Mouse (Mus musculus) embryonic facial prominence, embryonic 14.5 days (tissue): Measurements from ENCODE around the gene Ppp1r21. TPM values are rescaled to one million over a fixed set of nuclear protein-coding genes. Genes with fewer than 3 reads are reported as not detected.

Experiments
- ATAC-seq: fragments of 200-750 bp; cut with Nextera tagmentation; 2 replicates; pipeline ENCODE4 v1.8.0; 2017; ENCODE audit warnings: low read depth, moderate number of reproducible peaks, moderate TSS enrichment
- DNase-seq: peaks from one replicate; pipeline ENCODE4 v3.0.0-alpha.2; 2015; ENCODE audit warnings: low spot score
- H3K27ac ChIP-seq: fragments of 300-500 bp; sonication (generic); replicated peaks from 2 replicates; pipeline ENCODE4 v1.5.1; 2014; ENCODE audit warnings: low read depth, mild to moderate bottlenecking, low read length, moderate library complexity
- H3K27me3 ChIP-seq: fragments of 300-500 bp; sonication (generic); replicated peaks from 2 replicates; pipeline ENCODE4 v1.6.1; 2014; ENCODE audit warnings: low read length; ENCODE audit not compliant: control insufficient read depth, insufficient read depth
- H3K36me3 ChIP-seq: fragments of 300-500 bp; sonication (generic); 2 replicates; pipeline ENCODE4 v1.6.1; 2014; ENCODE audit warnings: low read length, mixed read lengths; ENCODE audit not compliant: control insufficient read depth, insufficient read depth
- H3K4me1 ChIP-seq: fragments of 300-500 bp; sonication (generic); 2 replicates; pipeline ENCODE4 v1.6.1; 2014; ENCODE audit warnings: antibody characterized with exemption, low read length; ENCODE audit not compliant: control insufficient read depth, insufficient read depth
- H3K4me2 ChIP-seq: fragments of 300-500 bp; sonication (generic); 2 replicates; pipeline ENCODE4 v1.6.1; 2014; ENCODE audit warnings: low read depth, mild to moderate bottlenecking, low read length, moderate library complexity, mixed read lengths
- H3K4me3 ChIP-seq: fragments of 300-500 bp; sonication (generic); 2 replicates; pipeline ENCODE4 v1.5.1; 2014; ENCODE audit warnings: low read depth, mild to moderate bottlenecking, low read length
- H3K9ac ChIP-seq: fragments of 300-500 bp; sonication (generic); 2 replicates; pipeline ENCODE4 v1.6.1; 2014; ENCODE audit warnings: low read depth, mild to moderate bottlenecking, low read length, moderate library complexity, mixed read lengths
- H3K9me3 ChIP-seq: fragments of 300-500 bp; sonication (generic); 2 replicates; pipeline ENCODE4 v1.6.1; 2016; ENCODE audit warnings: low read length; ENCODE audit not compliant: control insufficient read depth
- WGBS: fragments of 180-500 bp; shearing (Covaris S2); extraction: QIAGEN DNeasy Blood & Tissue Kit; methylation state at CpG from one replicate; pipeline ENCODE4 v1.1.7; 2014; 5-methylcytosine and 5-hydroxymethylcytosine counted together
- polyA plus RNA-seq: library from polyadenylated mRNA; unstranded; fragments of >200 nt; fragmentation: Nextera tagmentation; extraction: Ambion mirVana; gene quantifications from 2 replicates; pipeline ENCODE4 v1.2.1, GENCODE M21; 2014

Ppp1r21 gene
- polyA plus RNA-seq, 1 experiment from 2014 or later = 23.5 TPM

- Histone ChIP-seq H3K27me3 (no peaks in the 10 kb centered on the region), H3K4me2 (peak overlapping the region; percentile 44; the same call in 1 of the 2 replicates), H3K9me3 (no peaks in the 10 kb centered on the region), H3K9ac (no peak overlapping the region), H3K4me3 (no peak overlapping the region), H3K27ac (peak overlapping the region; percentile 96), H3K36me3 (no peaks in the 10 kb centered on the region), H3K4me1 (peaks cover 66% of the 10 kb centered on the region)
- DNase-seq (peak; percentile 91), ATAC-seq (peak; percentile 34)
- 29% methylated on average over 10 of the region's 10 CpGs for WGBS
Measured at GRCm38 (mm10) chr17:88628676-88629380, 98.9 kb downstream of the Ppp1r21 start.

GRCm38 (mm10) chr17:88629381-88629759, 99.5 kb downstream of the Ppp1r21 start:
- Histone ChIP-seq H3K27me3 (no peaks in the 10 kb centered on the region), H3K27ac (peak overlapping the region; percentile 96), H3K36me3 (no peaks in the 10 kb centered on the region), H3K9ac (peak overlapping the region; percentile 50), H3K9me3 (no peaks in the 10 kb centered on the region), H3K4me2 (peak overlapping the region; percentile 44), H3K4me1 (peaks cover 66% of the 10 kb centered on the region), H3K4me3 (0 out of 2 replicates have a peak overlapping the region, but pooled peaks have one; percentile 3)
- ATAC-seq = peak; percentile 49
- DNase-seq = peak; percentile 89
- WGBS = 14% methylated on average over 4 of the region's 4 CpGs

- peaks cover 1% of the 10 kb centered on the region for H3K36me3 ChIP-seq
Measured at GRCm38 (mm10) chr17:88629931-88630553, 100.1 kb downstream of the Ppp1r21 start.

DNA sequence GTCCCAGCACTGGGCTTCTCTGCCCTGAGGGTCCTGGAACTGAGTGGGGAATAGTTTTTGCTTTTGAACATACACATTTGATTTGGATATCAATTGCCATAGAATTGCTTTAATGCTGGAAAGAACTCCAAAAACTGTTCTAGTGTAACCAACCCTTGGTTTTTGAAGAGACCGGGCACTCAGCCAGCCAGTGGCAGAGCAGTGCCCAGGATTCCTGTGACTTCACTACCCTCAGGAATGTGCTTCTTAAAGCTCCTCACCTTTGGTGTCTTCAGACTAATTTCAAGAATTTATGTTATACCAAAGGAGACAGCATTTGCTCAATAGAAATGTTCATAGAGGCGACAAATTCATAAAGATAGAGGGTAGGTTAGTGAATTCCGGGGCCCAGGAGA, 100.6 kb downstream of the Ppp1r21 start:
- no peaks in the 10 kb centered on the region for H3K9me3 ChIP-seq
- no peak overlapping the region for H3K4me3 ChIP-seq
- DNase-seq = peak; percentile 82
- H3K9ac ChIP-seq = no peak overlapping the region
- H3K36me3 ChIP-seq = peaks cover 6% of the 10 kb centered on the region
- no peaks in the 10 kb centered on the region for H3K27me3 ChIP-seq
- H3K27ac ChIP-seq = peak overlapping the region; percentile 96
- peaks cover 63% of the 10 kb centered on the region for H3K4me1 ChIP-seq
- WGBS = 40% methylated on average over 3 of the region's 3 CpGs
- H3K4me2 ChIP-seq = peak overlapping the region; percentile 44; the same call in 1 of the 2 replicates
- peak; percentile 20 for ATAC-seq

More at GRCm38 (mm10) chr17:88629931-88630553, 100.1 kb downstream of the Ppp1r21 start:
- WGBS = 21% methylated on average over 11 of the region's 11 CpGs
- DNase-seq = peak; percentile 90
- Histone ChIP-seq H3K4me3 (no peak overlapping the region), H3K4me2 (peak overlapping the region; percentile 44), H3K9me3 (no peaks in the 10 kb centered on the region), H3K9ac (peak overlapping the region; percentile 50), H3K27ac (peak overlapping the region; percentile 96), H3K27me3 (no peaks in the 10 kb centered on the region), H3K4me1 (peaks cover 66% of the 10 kb centered on the region)
- ATAC-seq = peak; percentile 62

DNA sequence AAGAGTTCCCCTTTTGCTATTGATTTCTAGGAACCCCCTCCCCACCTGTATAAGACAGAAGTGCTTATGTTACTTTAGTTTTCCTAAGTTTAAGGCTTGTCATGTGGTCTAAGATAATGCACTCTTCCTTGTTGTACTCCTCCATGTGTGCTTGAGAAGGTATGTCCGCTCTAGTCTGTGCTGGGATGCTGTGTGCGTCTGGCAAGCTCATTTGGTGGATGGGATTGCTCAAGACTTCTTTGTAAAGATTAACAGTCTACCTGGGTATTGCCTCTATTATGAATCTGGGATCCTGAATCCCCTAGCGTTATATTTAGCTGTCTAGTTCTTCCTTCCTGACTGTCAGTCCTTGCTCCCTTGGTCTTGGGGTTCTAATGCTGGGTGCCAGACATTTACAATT, 102.7 kb downstream of the Ppp1r21 start:
- no peak for ATAC-seq

DNA sequence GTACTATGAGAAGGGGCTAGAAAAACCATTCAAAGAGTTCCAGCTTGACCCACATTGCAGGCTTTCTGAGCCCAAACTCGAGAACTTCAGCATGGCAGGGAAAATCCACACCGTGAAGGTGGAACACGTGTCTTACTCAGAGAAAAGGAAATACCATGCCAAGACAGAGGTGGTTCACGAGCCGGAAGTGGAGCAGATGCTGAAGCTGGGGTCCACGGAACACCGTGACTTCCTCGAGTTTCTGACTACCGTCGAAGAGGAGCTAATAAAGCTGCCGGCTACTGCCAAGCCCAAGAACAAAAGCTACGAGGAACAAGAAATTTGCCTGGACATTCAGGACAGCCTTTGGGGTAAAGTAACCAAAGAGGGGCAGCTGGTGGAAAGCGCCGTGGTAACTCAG, 106.2 kb downstream of the Ppp1r21 start:
- no peak overlapping the region for H3K4me2 ChIP-seq
- DNase-seq (no peak), ATAC-seq (no peak)
- peaks cover 31% of the 10 kb centered on the region for H3K36me3 ChIP-seq
- no peaks in the 10 kb centered on the region for H3K27me3 ChIP-seq
- H3K9ac ChIP-seq = no peak overlapping the region
- WGBS = 64% methylated on average over 14 of the region's 14 CpGs
- no peaks in the 10 kb centered on the region for H3K9me3 ChIP-seq
- peaks cover 11% of the 10 kb centered on the region; the same call in 1 of the 2 replicates for H3K4me1 ChIP-seq
- no peak overlapping the region for H3K27ac ChIP-seq
- no peak overlapping the region for H3K4me3 ChIP-seq

More for the DNA sequence above, 102.7 kb downstream of the Ppp1r21 start:
- Histone ChIP-seq H3K36me3 (peaks cover 20% of the 10 kb centered on the region), H3K27ac (no peak overlapping the region), H3K9ac (no peak overlapping the region), H3K4me1 (peaks cover 42% of the 10 kb centered on the region), H3K4me3 (no peak overlapping the region), H3K9me3 (no peaks in the 10 kb centered on the region), H3K27me3 (no peaks in the 10 kb centered on the region), H3K4me2 (no peak overlapping the region)
- WGBS = 83% methylated on average over 3 of the region's 3 CpGs
- no peak for DNase-seq

GRCm38 (mm10) chr17:88636587-88636986, 106.7 kb downstream of the Ppp1r21 start:
- no peak overlapping the region for H3K9ac ChIP-seq
- H3K27me3 ChIP-seq = no peaks in the 10 kb centered on the region
- H3K36me3 ChIP-seq = peaks cover 31% of the 10 kb centered on the region
- H3K9me3 ChIP-seq = no peaks in the 10 kb centered on the region
- H3K4me3 ChIP-seq = no peak overlapping the region
- 30% methylated on average over 12 of the region's 12 CpGs for WGBS
- no peak overlapping the region for H3K4me2 ChIP-seq
- DNase-seq = peak; percentile 53
- no peak overlapping the region for H3K27ac ChIP-seq
- peaks cover 6% of the 10 kb centered on the region; the same call in 1 of the 2 replicates for H3K4me1 ChIP-seq
- ATAC-seq = 0 out of 2 replicates have a peak, but pooled peaks have one; percentile 23
